Mouse (Mus musculus): ENCODE results near the gene Gpcpd1.

DNA sequence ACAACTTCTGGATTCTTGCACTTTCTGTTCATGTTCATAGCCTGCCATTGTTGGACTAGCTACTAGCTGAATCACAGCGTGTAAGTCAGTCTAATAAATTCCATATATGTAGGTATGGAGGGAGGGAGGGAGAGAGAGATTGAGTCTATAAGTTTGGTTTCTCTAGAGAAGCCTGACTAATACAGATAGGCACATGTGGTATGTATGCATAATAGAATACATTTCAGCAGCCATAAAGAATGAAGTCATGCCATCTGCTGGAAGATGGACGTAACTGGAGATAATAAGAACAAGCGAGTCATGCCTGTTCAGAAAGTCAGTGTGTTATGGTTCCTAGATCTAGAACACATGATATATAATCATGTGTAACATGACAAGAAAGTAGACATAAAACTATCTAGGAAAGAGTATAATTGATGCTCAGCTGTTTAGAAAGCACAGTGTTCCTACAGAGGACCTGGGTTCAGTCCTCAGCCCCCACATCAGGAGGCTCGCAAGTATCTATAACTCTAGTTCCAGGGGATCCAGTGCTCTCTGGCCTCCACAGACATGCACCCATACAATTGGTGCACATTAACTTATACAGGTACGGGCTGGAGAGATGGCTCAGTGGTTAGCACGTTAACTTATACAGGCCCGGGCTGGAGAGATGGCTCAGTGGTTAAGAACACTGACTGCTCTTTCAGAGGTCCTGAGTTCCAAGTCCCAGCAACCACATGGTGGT is 90.0 kb downstream of the Gpcpd1 start:
- TF ChIP-seq CTCF (IDR thresholded peaks at IDR 0.05; ENCODE audit: borderline replicate concordance, extremely low read depth, insufficient read depth, insufficient read length): peak; percentile 25; the same call in 1 of the 2 replicates
- TF ChIP-seq POLR2A (IDR thresholded peaks at IDR 0.05; ENCODE audit: borderline replicate concordance, extremely low read depth, insufficient read depth, insufficient read length, poor library complexity, severe bottlenecking): no peak
